Mouse (Mus musculus) forebrain, postnatal 0 days (tissue): ENCODE measurements around the gene Ncoa4. TPM values are rescaled to one million over a fixed set of nuclear protein-coding genes. Genes with fewer than 3 reads are reported as not detected.
"Not testable (repeated sequence)": the region's sequence is repeated elsewhere in the genome, so short reads cannot be mapped to it uniquely, and the experiment has no call there.

Experiments used
- ATAC-seq: fragments of 200-750 bp; cut with Nextera tagmentation; 2 replicates; pipeline ENCODE4 v1.8.0; 2017; ENCODE audit warnings: mild to moderate bottlenecking, moderate library complexity
- DNase-seq: peaks from one replicate; pipeline ENCODE4 v3.0.0-alpha.2; 2015
- H3K27ac ChIP-seq: fragments of 300-500 bp; sonication (generic); 2 replicates; pipeline ENCODE4 v1.5.1; 2014; ENCODE audit warnings: low read depth, mild to moderate bottlenecking, antibody characterized with exemption, low read length, moderate library complexity, mixed read lengths
- H3K27me3 ChIP-seq: fragments of 300-500 bp; sonication (generic); 2 replicates; pipeline ENCODE4 v1.6.1; 2014; ENCODE audit warnings: mild to moderate bottlenecking, low read length, mixed read lengths; ENCODE audit not compliant: insufficient read depth
- H3K36me3 ChIP-seq: fragments of 300-500 bp; sonication (generic); 2 replicates; pipeline ENCODE4 v1.6.1; 2014; ENCODE audit warnings: mild to moderate bottlenecking, moderate library complexity; ENCODE audit not compliant: insufficient read depth
- H3K4me1 ChIP-seq: fragments of 300-500 bp; sonication (generic); 2 replicates; pipeline ENCODE4 v1.6.1; 2014; ENCODE audit warnings: antibody characterized with exemption; ENCODE audit not compliant: insufficient read depth
- H3K4me2 ChIP-seq: fragments of 300-500 bp; sonication (generic); 2 replicates; pipeline ENCODE4 v1.6.1; 2014; ENCODE audit warnings: low read depth, mild to moderate bottlenecking, moderate library complexity
- H3K4me3 ChIP-seq: fragments of 300-500 bp; sonication (generic); 2 replicates; pipeline ENCODE4 v1.5.1; 2014; ENCODE audit warnings: low read depth, low read length, mixed read lengths
- H3K9ac ChIP-seq: fragments of 300-500 bp; sonication (generic); 2 replicates; pipeline ENCODE4 v1.6.1; 2014; ENCODE audit warnings: mild to moderate bottlenecking
- H3K9me3 ChIP-seq: fragments of 300-500 bp; sonication (generic); 2 replicates; pipeline ENCODE4 v1.6.1; 2016; ENCODE audit warnings: low read length
- CTCF ChIP-seq: sonication (generic); IDR thresholded peaks from 2 replicates; pipeline ENCODE4 v1.5.1; 2016; ENCODE audit warnings: antibody characterized with exemption, control low read depth, low read depth
- WGBS: fragments of 180-500 bp; shearing (Covaris S2); extraction: QIAGEN DNeasy Blood & Tissue Kit; methylation state at CpG from one replicate; pipeline ENCODE4 v1.1.7; 2014; 5-methylcytosine and 5-hydroxymethylcytosine counted together
- polyA plus RNA-seq: library from polyadenylated mRNA; unstranded; fragments of >200 nt; fragmentation: Nextera tagmentation; extraction: Ambion mirVana; gene quantifications from 2 replicates; pipeline ENCODE4 v1.2.1, GENCODE M21; 2015
- total RNA-seq: library from RNA; depleted of rRNA; stranded (reverse); fragments of >200 nt; gene quantifications from 2 replicates; pipeline ENCODE4 v1.2.3, GENCODE M21; 2014

The Ncoa4 gene
- total and polyA plus RNA-seq, 2 experiments from 2014 or later = 83.8 to 143 TPM

DNA sequence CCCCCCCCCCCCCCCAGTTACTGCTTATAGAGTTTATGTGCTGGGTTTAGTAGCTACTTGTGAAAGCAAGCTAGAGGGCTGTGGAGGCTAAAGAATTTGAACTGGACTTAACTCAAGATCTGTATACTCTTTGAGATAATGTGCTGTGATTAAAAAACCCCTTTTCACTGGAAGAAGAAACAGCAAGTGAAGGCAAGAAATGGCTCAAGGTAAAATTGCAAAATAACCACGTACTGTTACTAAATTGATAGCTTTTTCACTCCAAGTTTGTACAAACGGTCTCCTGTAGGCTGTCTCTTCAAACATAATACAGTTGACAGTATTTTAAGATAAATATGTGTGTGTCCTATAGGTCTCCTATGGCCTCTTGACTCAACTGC is 6.4 kb downstream of the Ncoa4 start:
- WGBS = 79% methylated on average over 2 of the region's 2 CpGs
- ATAC-seq = no peak
- H3K27me3 ChIP-seq = no peaks in the 10 kb centered on the region
- H3K9ac ChIP-seq = no peak overlapping the region
- H3K9me3 ChIP-seq = no peaks in the 10 kb centered on the region
- no peaks in the 10 kb centered on the region for H3K36me3 ChIP-seq
- peaks cover 7% of the 10 kb centered on the region; the same call in 1 of the 2 replicates for H3K4me1 ChIP-seq
- TF ChIP-seq CTCF = no peak
- H3K4me3 ChIP-seq = peak overlapping the region; percentile 40
- DNase-seq = no peak
- 0 out of 2 replicates have a peak overlapping the region, but pooled peaks have one; percentile 93 for H3K4me2 ChIP-seq
- H3K27ac ChIP-seq = no peak overlapping the region

DNA sequence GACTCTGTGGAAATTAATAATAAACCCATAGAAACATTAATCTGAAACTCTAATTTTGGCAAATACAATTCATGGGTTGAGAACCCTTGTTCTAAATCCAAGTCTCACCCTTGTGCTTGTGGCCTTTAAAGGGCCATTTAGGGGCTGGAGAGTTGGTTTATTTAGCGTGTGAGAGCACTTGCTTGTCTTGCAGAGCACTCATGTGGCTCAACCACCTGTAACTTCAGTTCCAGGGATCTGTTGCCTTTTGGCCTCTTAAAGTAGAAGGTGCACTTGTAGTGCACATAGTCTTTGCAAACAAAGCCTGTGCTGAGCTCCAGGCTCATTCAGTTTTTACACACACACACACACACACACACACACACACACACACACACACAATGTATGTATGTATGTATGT is 7.2 kb downstream of the Ncoa4 start:
- DNase-seq = no peak
- WGBS = 73% methylated on average over 1 of the region's 1 CpGs
- Histone ChIP-seq H3K4me3 (no peak overlapping the region), H3K9ac (no peak overlapping the region), H3K9me3 (no peaks in the 10 kb centered on the region), H3K36me3 (no peaks in the 10 kb centered on the region), H3K4me2 (no peak overlapping the region), H3K4me1 (peaks cover 6% of the 10 kb centered on the region; the same call in 1 of the 2 replicates), H3K27ac (no peak overlapping the region), H3K27me3 (no peaks in the 10 kb centered on the region)
- no peak for TF ChIP-seq CTCF
- ATAC-seq = no peak

DNA sequence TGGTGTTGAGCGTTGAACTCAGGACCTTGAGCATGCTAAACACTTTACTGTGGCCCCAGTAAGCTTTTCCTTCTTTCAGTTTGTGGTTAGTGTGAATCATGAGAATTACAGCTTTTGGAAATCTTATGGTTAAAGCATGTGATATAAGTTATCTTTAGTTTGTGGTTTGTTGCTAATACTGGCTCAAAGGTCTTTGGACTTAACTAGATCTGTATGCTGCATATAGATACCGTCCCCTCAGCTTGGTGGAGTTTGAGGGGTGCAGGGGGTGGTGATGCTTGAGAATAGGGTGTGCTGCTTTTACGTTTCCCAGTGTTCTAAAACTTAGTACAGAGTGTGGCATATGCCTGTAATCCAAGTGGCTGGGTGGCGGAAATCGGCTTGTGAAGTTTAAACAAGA is 7.7 kb downstream of the Ncoa4 start:
- Histone ChIP-seq H3K9me3 (no peaks in the 10 kb centered on the region), H3K4me3 (no peak overlapping the region), H3K4me2 (no peak overlapping the region), H3K36me3 (no peaks in the 10 kb centered on the region), H3K9ac (no peak overlapping the region), H3K27me3 (no peaks in the 10 kb centered on the region), H3K27ac (no peak overlapping the region), H3K4me1 (peaks cover 6% of the 10 kb centered on the region; the same call in 1 of the 2 replicates)
- no peak for DNase-seq
- TF ChIP-seq CTCF = no peak
- no peak for ATAC-seq
- WGBS = 92% methylated on average over 5 of the region's 5 CpGs

DNA sequence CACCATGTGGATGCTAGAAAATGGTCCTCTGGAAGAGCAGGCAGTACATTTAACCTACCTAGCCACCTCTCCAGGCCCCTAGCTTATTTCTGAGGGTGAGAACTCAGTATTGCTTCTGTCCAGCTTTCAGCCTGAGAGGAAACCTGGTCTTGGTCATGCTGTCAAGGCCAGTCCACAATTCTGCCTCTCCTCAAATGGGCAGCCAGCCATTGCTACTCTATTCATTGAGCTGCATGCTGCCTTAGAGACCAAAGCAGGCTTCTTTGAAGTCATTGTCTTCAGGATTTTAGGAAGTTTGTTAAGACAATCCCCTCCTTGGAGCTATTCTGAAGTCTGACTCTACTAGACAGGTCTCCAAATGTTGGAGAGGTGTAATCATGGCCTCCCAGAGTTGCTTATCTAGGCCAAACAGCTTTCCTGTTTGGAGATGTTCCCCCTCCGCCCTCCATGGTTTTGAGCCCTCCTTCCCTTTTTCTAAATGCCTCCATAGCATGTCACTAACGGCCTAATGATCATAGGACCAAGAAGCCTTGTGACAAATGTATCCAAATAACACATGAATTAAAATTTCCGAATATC is 9.1 kb downstream of the Ncoa4 start:
- Histone ChIP-seq H3K4me2 (no peak overlapping the region), H3K27me3 (no peaks in the 10 kb centered on the region), H3K9ac (no peak overlapping the region), H3K36me3 (peaks cover 12% of the 10 kb centered on the region), H3K4me1 (peaks cover 6% of the 10 kb centered on the region; the same call in 1 of the 2 replicates), H3K9me3 (no peaks in the 10 kb centered on the region), H3K27ac (no peak overlapping the region), H3K4me3 (no peak overlapping the region)
- DNase-seq (no peak), ATAC-seq (no peak)
- TF ChIP-seq CTCF = no peak
- 70% methylated on average over 3 of the region's 3 CpGs for WGBS

DNA sequence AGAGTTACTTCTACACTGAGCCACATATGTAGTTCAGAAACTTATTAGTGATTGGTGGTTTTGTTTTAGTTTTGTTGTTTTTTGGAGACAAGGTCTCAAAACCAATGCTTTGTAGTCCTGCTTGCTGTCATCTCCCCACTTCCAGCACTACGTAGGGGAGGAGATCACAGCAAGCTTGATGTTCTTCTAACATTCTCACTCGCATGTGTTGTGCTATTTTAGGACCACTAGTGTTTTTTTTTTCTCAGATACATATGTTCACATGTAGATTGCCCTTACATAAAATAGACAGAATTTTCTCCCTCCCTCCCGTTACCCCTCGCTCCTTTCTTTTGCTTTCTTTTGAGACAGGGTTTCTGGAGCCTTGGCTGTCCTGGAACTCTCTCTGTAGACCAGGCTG is 10.5 kb downstream of the Ncoa4 start:
- WGBS = 76% methylated on average over 4 of the region's 4 CpGs
- H3K9ac ChIP-seq = no peak overlapping the region
- no peak overlapping the region for H3K27ac ChIP-seq
- H3K36me3 ChIP-seq = peaks cover 18% of the 10 kb centered on the region
- H3K4me2 ChIP-seq = no peak overlapping the region
- TF ChIP-seq CTCF = no peak
- no peaks in the 10 kb centered on the region for H3K27me3 ChIP-seq
- H3K9me3 ChIP-seq = no peaks in the 10 kb centered on the region
- H3K4me1 ChIP-seq = peaks cover 6% of the 10 kb centered on the region; the same call in 1 of the 2 replicates
- DNase-seq (no peak), ATAC-seq (peak; percentile 59; the same call in 1 of the 2 replicates)
- no peak overlapping the region for H3K4me3 ChIP-seq

DNA sequence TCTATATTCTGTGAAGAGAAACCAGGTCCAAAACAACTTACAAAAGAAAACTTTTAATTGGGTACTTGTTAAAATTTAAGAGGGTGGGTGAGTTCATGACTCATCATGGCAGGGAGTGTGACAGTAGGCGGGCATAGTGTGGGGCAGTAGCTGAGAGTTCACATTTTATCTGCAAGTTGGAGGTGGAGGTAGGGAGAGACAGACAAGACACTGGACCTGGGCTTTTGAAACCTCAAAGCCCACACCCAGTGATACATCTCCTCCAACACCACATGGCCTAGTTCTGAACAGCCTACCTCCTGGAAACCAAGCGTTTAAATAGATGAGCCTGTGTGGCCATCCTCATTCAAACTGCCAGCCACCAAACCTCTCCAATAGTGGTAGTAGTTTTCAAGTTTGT is 15.6 kb downstream of the Ncoa4 start:
- Histone ChIP-seq H3K9ac (no peak overlapping the region), H3K27ac (no peak overlapping the region), H3K36me3 (peaks cover 37% of the 10 kb centered on the region), H3K4me3 (no peak overlapping the region), H3K27me3 (no peaks in the 10 kb centered on the region), H3K9me3 (no peaks in the 10 kb centered on the region), H3K4me2 (no peak overlapping the region), H3K4me1 (no peaks in the 10 kb centered on the region)
- TF ChIP-seq CTCF = no peak
- DNase-seq (no peak), ATAC-seq (no peak)
- 92% methylated on average over 2 of the region's 2 CpGs for WGBS

DNA sequence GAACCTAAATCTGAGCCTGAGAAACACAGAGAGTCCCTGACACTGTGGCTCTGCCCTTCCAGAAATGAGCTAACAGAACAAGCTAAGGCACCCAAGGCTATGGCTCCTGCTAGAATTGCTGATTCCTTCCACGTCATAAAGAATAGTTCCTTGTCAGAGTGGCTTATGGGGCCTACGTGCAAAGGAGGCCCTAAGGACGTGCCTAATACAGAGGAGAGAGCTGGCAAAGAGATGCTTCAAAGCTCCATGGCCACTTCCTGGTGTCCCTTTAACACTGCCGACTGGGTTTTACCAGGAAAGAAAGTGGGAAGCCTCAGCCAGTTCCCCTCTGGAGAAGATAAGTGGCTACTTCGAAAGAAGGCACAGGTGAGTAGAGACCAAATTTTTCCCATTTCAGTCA is 16.9 kb downstream of the Ncoa4 start:
- not testable (repeated sequence) for H3K27ac ChIP-seq, H3K4me2 ChIP-seq, H3K4me3 ChIP-seq, H3K4me1 ChIP-seq, H3K27me3 ChIP-seq, ATAC-seq, H3K9me3 ChIP-seq, H3K9ac ChIP-seq, DNase-seq
- whole genome bisulfite sequencing = 89% methylated on average over 4 of the region's 5 CpGs
- H3K36me3 ChIP-seq = peaks cover 49% of the 10 kb centered on the region
